Mouse (Mus musculus) kidney, adult 2 months (tissue): ENCODE data around the gene Pcsk5.

Source experiments
- CTCF ChIP-seq: fragments of 200-500 bp; conservative IDR thresholded peaks from 2 replicates; pipeline ENCODE4 v1.5.1; 2011; ENCODE audit warnings: low read depth, mild to moderate bottlenecking, control low read depth, low read length, moderate library complexity, mixed read lengths; ENCODE audit not compliant: insufficient read depth, insufficient read length
- POLR2A ChIP-seq: fragments of 200-500 bp; IDR thresholded peaks from one replicate; pipeline ENCODE4 v1.6.1; 2011; ENCODE audit warnings: low read depth, low read length, control low read depth

GRCm38 (mm10) chr19:17835681-17836565, 1.5 kb downstream of the Pcsk5 start:
- TF ChIP-seq POLR2A (no peak), CTCF (peak; percentile 51)
